Mouse (Mus musculus) limb, embryonic 14.5 days (tissue): ENCODE measurements around the gene Gucy2g. TPM values are rescaled to one million over a fixed set of nuclear protein-coding genes. Genes with fewer than 3 reads are reported as not detected.

Experiments used
- ATAC-seq: fragments of 200-750 bp; cut with Nextera tagmentation; 2 replicates; pipeline ENCODE4 v1.8.0; 2017; ENCODE audit warnings: low read depth, moderate number of reproducible peaks, moderate TSS enrichment; ENCODE audit not compliant: low FRiP score
- DNase-seq: peaks from one replicate; pipeline ENCODE4 v3.0.0-alpha.2; 2015; ENCODE audit warnings: low spot score
- H3K27ac ChIP-seq: fragments of 300-500 bp; sonication (generic); replicated peaks from 2 replicates; pipeline ENCODE4 v1.5.1; 2014; ENCODE audit warnings: low read depth, mild to moderate bottlenecking, low read length, moderate library complexity, mixed read lengths
- H3K27me3 ChIP-seq: fragments of 300-500 bp; sonication (generic); 2 replicates; pipeline ENCODE4 v1.6.1; 2014; ENCODE audit warnings: low read length, mixed read lengths; ENCODE audit not compliant: control insufficient read depth, insufficient read depth
- H3K36me3 ChIP-seq: fragments of 300-500 bp; sonication (generic); 2 replicates; pipeline ENCODE4 v1.6.1; 2014; ENCODE audit warnings: mild to moderate bottlenecking, low read length, moderate library complexity, mixed read lengths; ENCODE audit not compliant: control insufficient read depth, insufficient read depth
- H3K4me1 ChIP-seq: fragments of 300-500 bp; sonication (generic); 2 replicates; pipeline ENCODE4 v1.6.1; 2014; ENCODE audit warnings: antibody characterized with exemption, low read length, mixed read lengths; ENCODE audit not compliant: control insufficient read depth, insufficient read depth
- H3K4me2 ChIP-seq: fragments of 300-500 bp; sonication (generic); replicated peaks from 2 replicates; pipeline ENCODE4 v1.6.1; 2014; ENCODE audit warnings: low read depth, mild to moderate bottlenecking, low read length, moderate library complexity; ENCODE audit not compliant: severe bottlenecking
- H3K4me3 ChIP-seq: fragments of 300-500 bp; sonication (generic); replicated peaks from 2 replicates; pipeline ENCODE4 v1.5.1; 2014; ENCODE audit warnings: low read length
- H3K9ac ChIP-seq: fragments of 300-500 bp; sonication (generic); 2 replicates; pipeline ENCODE4 v1.6.1; 2014; ENCODE audit warnings: mild to moderate bottlenecking, low read depth, low read length, moderate library complexity; ENCODE audit not compliant: severe bottlenecking
- H3K9me3 ChIP-seq: fragments of 300-500 bp; sonication (generic); 2 replicates; pipeline ENCODE4 v1.6.1; 2016; ENCODE audit warnings: low read length; ENCODE audit not compliant: control insufficient read depth
- POLR2A ChIP-seq: fragments of 200-500 bp; IDR thresholded peaks from 2 replicates; pipeline ENCODE4 v1.8.0; 2012; ENCODE audit warnings: inconsistent platforms, mild to moderate bottlenecking, moderate library complexity, borderline replicate concordance; ENCODE audit not compliant: insufficient read depth, insufficient read length; ENCODE audit errors: extremely low read depth
- WGBS: fragments of 180-500 bp; shearing (Covaris S2); extraction: QIAGEN DNeasy Blood & Tissue Kit; methylation state at CpG from one replicate; pipeline ENCODE4 v1.1.7; 2014; 5-methylcytosine and 5-hydroxymethylcytosine counted together
- polyA plus RNA-seq, 2 experiments: library from polyadenylated mRNA; depleted of rRNA in 1 of 2; stranded (reverse) in 1 of 2; unstranded in 1 of 2; fragments of >200 nt; fragmentation: Nextera tagmentation in 1 of 2; extraction: Ambion mirVana in 1 of 2; gene quantifications; 2 replicates each; pipeline versions ENCODE4 v1.2.1 to v1.2.3; 2012 to 2014

Gucy2g gene
- polyA plus RNA-seq, 2 experiments, result 0.11 TPM; not detected in 1

DNA sequence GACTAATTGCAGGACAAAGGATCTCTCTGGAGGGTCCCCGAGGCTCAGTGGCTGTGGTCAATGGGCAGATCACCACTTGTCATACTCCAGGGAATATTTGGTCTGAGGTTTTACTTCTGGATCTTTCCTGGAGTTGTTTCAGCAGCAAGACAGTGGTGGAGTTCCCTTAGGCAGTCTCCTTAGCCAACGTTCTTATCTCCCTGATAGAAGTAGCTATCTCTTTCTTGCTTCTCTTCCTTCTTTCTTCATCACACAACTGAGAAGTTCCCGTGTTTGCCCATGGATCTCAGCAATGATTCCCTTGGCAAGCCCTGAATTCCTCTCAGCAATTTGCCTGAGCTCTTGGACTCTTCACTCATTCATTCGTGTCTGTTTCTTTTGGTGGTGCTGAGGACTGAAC lies 35.1 kb upstream of the Gucy2g start:
- WGBS, result 79% methylated on average over 4 of the region's 4 CpGs

DNA sequence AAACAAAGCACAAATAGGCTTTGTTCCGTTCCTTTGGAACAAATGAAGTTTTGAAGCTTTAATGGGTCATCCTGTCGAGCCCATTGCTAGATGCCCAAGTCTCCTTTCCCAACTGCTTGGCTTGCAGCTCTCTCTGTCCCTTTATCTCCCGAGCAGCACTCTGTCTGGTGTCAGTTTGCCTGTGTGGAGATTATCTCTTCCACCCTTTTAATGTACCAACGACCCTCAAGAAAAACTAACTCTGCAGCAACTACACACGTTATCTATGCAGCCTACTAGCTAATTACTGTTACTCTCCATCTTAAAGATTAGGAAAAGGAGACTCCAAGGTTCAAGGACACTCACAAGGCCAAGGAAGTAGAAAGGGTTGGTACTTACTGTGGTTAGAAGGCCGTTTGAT lies 32.3 kb upstream of the Gucy2g start:
- WGBS, result 80% methylated on average over 6 of the region's 6 CpGs

More for the DNA sequence above, 35.1 kb upstream of the Gucy2g start:
- Histone ChIP-seq H3K27ac (no peak overlapping the region), H3K4me1 (no peaks in the 10 kb centered on the region), H3K9ac (no peak overlapping the region), H3K4me2 (no peak overlapping the region), H3K36me3 (no peaks in the 10 kb centered on the region), H3K4me3 (no peak overlapping the region), H3K9me3 (no peaks in the 10 kb centered on the region), H3K27me3 (no peaks in the 10 kb centered on the region)
- ATAC-seq (no peak), DNase-seq (no peak)
- no peak for TF ChIP-seq POLR2A

DNA sequence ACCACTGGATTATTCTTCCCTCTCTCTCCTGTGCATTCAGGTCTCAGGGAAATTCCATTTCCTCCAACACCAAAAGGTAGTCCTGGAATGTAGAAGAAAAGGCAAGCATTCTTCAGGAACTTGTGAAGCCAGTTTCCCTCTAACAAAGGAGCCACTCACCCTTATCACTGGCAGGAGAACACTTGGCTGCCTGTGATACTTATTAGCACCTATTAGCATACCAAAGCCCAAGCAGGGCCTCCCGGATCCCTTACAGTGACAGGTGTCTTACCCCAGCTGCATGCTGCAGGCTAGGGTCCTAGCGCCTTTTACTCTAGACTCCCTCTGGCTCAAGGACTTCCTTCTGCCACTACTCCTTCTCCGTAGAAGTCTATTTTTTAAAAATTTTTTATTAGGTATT lies 30.4 kb upstream of the Gucy2g start:
- ATAC-seq (no peak), DNase-seq (no peak)
- no peaks in the 10 kb centered on the region for H3K9me3 ChIP-seq
- H3K27me3 ChIP-seq, result no peaks in the 10 kb centered on the region
- no peak overlapping the region for H3K27ac ChIP-seq
- H3K4me2 ChIP-seq, result no peak overlapping the region
- H3K9ac ChIP-seq, result no peak overlapping the region
- H3K4me1 ChIP-seq, result no peaks in the 10 kb centered on the region
- no peak overlapping the region for H3K4me3 ChIP-seq
- TF ChIP-seq POLR2A, result no peak
- no peaks in the 10 kb centered on the region for H3K36me3 ChIP-seq
- WGBS, result 38% methylated on average over 3 of the region's 3 CpGs

More for the DNA sequence above, 32.3 kb upstream of the Gucy2g start:
- Histone ChIP-seq H3K9ac (no peak overlapping the region), H3K4me2 (no peak overlapping the region), H3K4me3 (no peak overlapping the region), H3K27me3 (no peaks in the 10 kb centered on the region), H3K4me1 (no peaks in the 10 kb centered on the region), H3K9me3 (no peaks in the 10 kb centered on the region), H3K27ac (no peak overlapping the region), H3K36me3 (no peaks in the 10 kb centered on the region)
- ATAC-seq, result no peak
- no peak for TF ChIP-seq POLR2A
- DNase-seq, result no peak

DNA sequence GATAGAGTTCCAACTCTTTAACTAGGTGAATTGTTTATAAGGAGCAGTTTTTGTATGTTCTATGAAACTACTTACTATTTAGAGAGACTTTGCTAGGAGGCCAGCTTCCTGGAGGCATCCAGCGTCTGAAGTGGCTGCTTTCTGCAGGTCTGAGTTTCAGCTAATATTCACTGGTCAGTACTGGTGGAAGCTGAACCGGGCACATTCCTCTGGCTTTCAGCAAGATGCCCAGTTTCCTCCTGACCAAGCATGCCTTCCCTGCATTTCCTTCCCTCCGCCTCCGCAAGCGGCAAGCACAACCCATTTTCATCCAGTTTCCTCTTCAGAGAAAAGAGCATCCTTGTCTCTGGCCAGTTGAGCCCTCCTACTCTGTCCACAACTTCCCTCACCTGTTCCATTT lies 28.0 kb upstream of the Gucy2g start:
- Histone ChIP-seq H3K4me1 (no peaks in the 10 kb centered on the region), H3K9ac (no peak overlapping the region), H3K9me3 (no peaks in the 10 kb centered on the region), H3K27me3 (no peaks in the 10 kb centered on the region), H3K36me3 (no peaks in the 10 kb centered on the region), H3K4me3 (no peak overlapping the region), H3K4me2 (no peak overlapping the region), H3K27ac (no peak overlapping the region)
- no peak for ATAC-seq
- no peak for TF ChIP-seq POLR2A
- DNase-seq, result no peak
- 85% methylated on average over 5 of the region's 5 CpGs for WGBS

DNA sequence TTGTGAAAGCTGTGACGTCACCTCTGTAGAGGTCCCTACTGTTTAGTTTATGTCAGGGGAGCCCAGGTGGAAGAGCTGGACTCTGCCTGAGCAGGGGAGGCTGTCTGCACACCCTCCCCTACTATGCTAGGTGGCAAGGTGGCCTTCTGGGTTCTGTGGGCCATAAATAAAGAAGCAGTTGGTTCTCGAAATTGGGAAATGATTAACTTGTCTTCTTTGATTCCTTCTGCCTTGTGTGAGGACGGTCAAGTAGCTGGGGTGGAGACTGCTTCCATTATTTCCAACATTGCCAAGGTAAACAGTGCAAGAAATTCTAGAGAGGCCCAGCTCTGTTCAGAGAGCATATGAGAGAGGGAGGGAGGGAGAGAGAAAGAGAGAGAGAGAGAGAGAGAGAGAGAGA lies 27.1 kb upstream of the Gucy2g start:
- no peaks in the 10 kb centered on the region for H3K36me3 ChIP-seq
- DNase-seq (no peak), ATAC-seq (no peak)
- no peaks in the 10 kb centered on the region for H3K4me1 ChIP-seq
- no peaks in the 10 kb centered on the region for H3K9me3 ChIP-seq
- no peak overlapping the region for H3K4me3 ChIP-seq
- H3K27me3 ChIP-seq, result no peaks in the 10 kb centered on the region
- WGBS, result 73% methylated on average over 3 of the region's 3 CpGs
- H3K9ac ChIP-seq, result no peak overlapping the region
- H3K4me2 ChIP-seq, result no peak overlapping the region
- 0 out of 2 replicates have a peak overlapping the region, but pooled peaks have one; percentile 19 for H3K27ac ChIP-seq
- TF ChIP-seq POLR2A, result no peak

DNA sequence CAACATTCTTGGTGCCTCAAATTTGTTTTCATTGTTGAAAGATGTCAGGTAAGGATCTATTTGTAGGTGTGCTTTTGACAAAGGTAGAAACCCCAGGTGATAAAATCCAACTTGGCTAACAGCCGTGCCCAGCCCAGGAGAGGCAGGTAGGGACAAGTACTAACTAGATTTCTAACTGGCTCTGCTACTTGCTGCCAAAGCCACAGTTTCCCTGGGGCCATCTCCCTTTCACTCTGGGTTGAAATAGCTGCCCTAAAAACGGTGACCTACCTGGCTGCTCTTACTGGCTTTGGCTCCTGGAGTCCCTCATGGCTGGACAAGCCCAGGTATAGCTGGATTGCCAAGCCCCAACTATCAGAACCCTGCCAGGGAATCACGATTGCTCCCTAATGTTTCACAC lies 25.8 kb upstream of the Gucy2g start:
- Histone ChIP-seq H3K27ac (no peak overlapping the region), H3K4me1 (no peaks in the 10 kb centered on the region), H3K36me3 (no peaks in the 10 kb centered on the region), H3K4me3 (no peak overlapping the region), H3K9me3 (no peaks in the 10 kb centered on the region), H3K27me3 (no peaks in the 10 kb centered on the region), H3K4me2 (no peak overlapping the region), H3K9ac (no peak overlapping the region)
- no peak for TF ChIP-seq POLR2A
- DNase-seq (peak; percentile 16), ATAC-seq (no peak)
- WGBS, result 63% methylated on average over 3 of the region's 3 CpGs
